Mouse (Mus musculus): Measurements from ENCODE around the gene Crot. TPM values are rescaled to one million over a fixed set of nuclear protein-coding genes. Genes with fewer than 3 reads are reported as not detected.

The Crot gene
- total RNA-seq, 1 experiment, result 14.4 TPM

DNA sequence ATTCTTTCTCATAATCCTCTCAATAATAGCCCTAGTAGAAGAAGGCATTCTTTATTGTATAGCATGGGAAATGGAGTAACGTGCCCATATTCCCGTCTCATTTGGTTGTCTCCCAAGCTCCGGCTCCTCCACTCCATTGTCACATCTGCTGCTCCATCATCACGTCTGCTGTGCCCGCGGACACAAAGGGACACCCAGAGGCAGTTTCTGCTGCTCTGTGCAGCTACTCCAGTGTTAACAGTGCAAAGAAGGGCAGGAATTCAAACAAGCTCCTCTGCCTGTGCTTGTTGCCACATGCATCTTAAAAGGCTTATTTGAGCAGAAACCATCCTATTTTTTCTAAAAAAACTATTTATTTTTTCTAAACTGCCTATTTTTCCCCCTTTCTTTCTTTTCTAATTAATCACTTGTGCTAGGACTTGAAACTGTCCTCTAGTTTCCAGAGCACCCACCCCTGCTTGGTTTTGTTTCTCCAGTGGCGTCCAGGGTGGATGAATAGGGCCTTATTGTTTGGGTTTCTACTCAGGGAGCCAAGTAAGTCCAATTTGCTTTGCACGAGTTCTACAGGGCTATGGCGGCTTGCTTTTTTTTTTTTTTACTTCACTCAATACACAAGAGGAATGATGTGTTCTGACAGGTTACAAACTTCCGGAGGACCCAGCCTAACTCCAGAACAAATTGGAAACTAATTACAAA is 45.7 kb upstream of the Crot start:
- no peak for DNase-seq (ENCODE audit: low read depth, low spot score)
- Histone ChIP-seq H3K4me1 (ENCODE audit: control insufficient read depth in 2 of 2, insufficient read depth in 2 of 2, low read length in 2 of 2, poor library complexity in 1 of 2) (no peaks in the 10 kb centered on the region), H3K9me3 (ENCODE audit: control insufficient read depth, insufficient read depth, low read depth, low read length) (no peaks in the 10 kb centered on the region), H3K36me3 (ENCODE audit: control insufficient read depth, insufficient read depth, low read length, poor library complexity, severe bottlenecking) (no peaks in the 10 kb centered on the region), H3K9ac (ENCODE audit: insufficient read depth, low read depth, low read length, poor library complexity, severe bottlenecking) (no peak overlapping the region), H3K4me3 (ENCODE audit: insufficient read depth in 1 of 2, low read depth in 1 of 2, low read length in 2 of 2, poor library complexity in 1 of 2, severe bottlenecking in 1 of 2) (no peak overlapping the region), H3K27ac (ENCODE audit: insufficient read depth, low read depth, low read length, poor library complexity, severe bottlenecking) (no peak overlapping the region)
- in situ Hi-C loops (cut with MboI; ENCODE audit: low sequenced_read_pairs in 2 of 2, unreplicated experiment in 2 of 2), result no loop called here
- TF ChIP-seq HCFC1 (IDR thresholded peaks at IDR 0.05; ENCODE audit: borderline replicate concordance, insufficient read depth, low read length) (no peak), ZNF384 (IDR thresholded peaks at IDR 0.05; ENCODE audit: low read depth, low read length) (no peak), CHD2 (IDR thresholded peaks at IDR 0.05; ENCODE audit: low read depth, low read length) (no peak), ZC3H11A (IDR thresholded peaks at IDR 0.05; ENCODE audit: borderline replicate concordance, low read depth, low read length) (no peak), MAFK (IDR thresholded peaks at IDR 0.05; ENCODE audit: insufficient read depth, low read depth, low read length) (no peak)

DNA sequence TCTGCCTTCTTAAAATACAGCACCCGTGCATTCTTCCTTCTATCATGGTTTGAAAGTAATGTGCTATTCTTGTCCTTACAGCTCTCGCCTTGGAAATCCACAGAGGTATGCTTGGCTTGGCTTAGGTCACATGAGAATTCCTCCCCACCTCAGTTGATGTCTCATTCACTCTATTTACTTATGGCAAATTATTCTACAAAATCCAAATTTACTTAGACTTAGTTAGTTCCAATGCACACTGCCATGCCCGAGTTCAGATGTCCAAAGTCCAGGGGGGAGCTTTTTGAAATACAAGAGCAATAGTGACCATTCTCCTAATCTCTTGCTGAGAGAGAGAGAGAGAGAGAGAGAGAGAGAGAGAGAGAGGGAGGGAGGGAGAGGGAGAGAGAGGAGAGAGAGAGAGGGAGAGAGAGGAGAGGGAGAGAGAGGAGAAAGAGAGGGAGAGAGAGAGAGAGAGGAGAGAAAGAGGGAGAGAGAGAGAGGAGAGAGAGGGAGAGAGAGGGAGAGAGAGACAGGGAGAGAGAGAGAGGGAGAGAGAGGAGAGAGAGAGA is 43.6 kb upstream of the Crot start:
- no peak overlapping the region for H3K9ac ChIP-seq (ENCODE audit: insufficient read depth, low read depth, low read length, poor library complexity, severe bottlenecking)
- no peaks in the 10 kb centered on the region for H3K36me3 ChIP-seq (ENCODE audit: control insufficient read depth, insufficient read depth, low read length, poor library complexity, severe bottlenecking)
- H3K4me3 ChIP-seq (ENCODE audit: insufficient read depth in 1 of 2, low read depth in 1 of 2, low read length in 2 of 2, poor library complexity in 1 of 2, severe bottlenecking in 1 of 2), result no peak overlapping the region
- H3K27ac ChIP-seq (ENCODE audit: insufficient read depth, low read depth, low read length, poor library complexity, severe bottlenecking), result no peak overlapping the region
- H3K9me3 ChIP-seq (ENCODE audit: control insufficient read depth, insufficient read depth, low read depth, low read length), result no peaks in the 10 kb centered on the region
- in situ Hi-C loops (cut with MboI; ENCODE audit: low sequenced_read_pairs in 2 of 2, unreplicated experiment in 2 of 2), result no loop called here
- no peaks in the 10 kb centered on the region for H3K4me1 ChIP-seq (ENCODE audit: control insufficient read depth in 2 of 2, insufficient read depth in 2 of 2, low read length in 2 of 2, poor library complexity in 1 of 2)
- no peak for DNase-seq (ENCODE audit: low read depth, low spot score)
- TF ChIP-seq CHD2 (IDR thresholded peaks at IDR 0.05; ENCODE audit: low read depth, low read length) (no peak), ZNF384 (IDR thresholded peaks at IDR 0.05; ENCODE audit: low read depth, low read length) (no peak), HCFC1 (IDR thresholded peaks at IDR 0.05; ENCODE audit: borderline replicate concordance, insufficient read depth, low read length) (no peak), MAFK (IDR thresholded peaks at IDR 0.05; ENCODE audit: insufficient read depth, low read depth, low read length) (no peak), ZC3H11A (IDR thresholded peaks at IDR 0.05; ENCODE audit: borderline replicate concordance, low read depth, low read length) (no peak)

DNA sequence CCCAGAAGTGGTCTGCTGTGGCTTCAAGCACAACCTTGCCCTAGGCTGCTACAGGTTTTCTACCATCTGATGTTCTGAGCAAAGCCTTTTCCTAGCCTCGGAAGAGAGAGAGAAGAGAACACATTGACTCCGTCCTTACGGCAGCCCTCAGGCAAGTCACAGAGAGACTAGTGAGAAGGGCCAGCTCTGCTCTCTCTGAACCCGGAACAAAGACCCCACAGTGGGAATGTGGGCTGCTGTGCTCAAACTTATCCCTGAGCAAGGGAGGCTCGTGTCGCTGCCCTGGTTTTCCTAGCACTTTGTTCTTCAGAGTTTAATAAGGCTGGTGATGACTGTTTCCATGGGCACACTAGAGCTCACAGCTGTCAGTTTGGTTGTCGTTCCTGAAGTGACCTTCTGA is 42.9 kb upstream of the Crot start:
- Histone ChIP-seq H3K9ac (ENCODE audit: insufficient read depth, low read depth, low read length, poor library complexity, severe bottlenecking) (no peak overlapping the region), H3K4me3 (ENCODE audit: insufficient read depth in 1 of 2, low read depth in 1 of 2, low read length in 2 of 2, poor library complexity in 1 of 2, severe bottlenecking in 1 of 2) (no peak overlapping the region), H3K27ac (ENCODE audit: insufficient read depth, low read depth, low read length, poor library complexity, severe bottlenecking) (no peak overlapping the region), H3K4me1 (ENCODE audit: control insufficient read depth in 2 of 2, insufficient read depth in 2 of 2, low read length in 2 of 2, poor library complexity in 1 of 2) (no peaks in the 10 kb centered on the region), H3K36me3 (ENCODE audit: control insufficient read depth, insufficient read depth, low read length, poor library complexity, severe bottlenecking) (no peaks in the 10 kb centered on the region), H3K9me3 (ENCODE audit: control insufficient read depth, insufficient read depth, low read depth, low read length) (no peaks in the 10 kb centered on the region)
- in situ Hi-C loops (cut with MboI; ENCODE audit: low sequenced_read_pairs in 2 of 2, unreplicated experiment in 2 of 2), result no loop called here
- no peak for DNase-seq (ENCODE audit: low read depth, low spot score)
- TF ChIP-seq ZC3H11A (IDR thresholded peaks at IDR 0.05; ENCODE audit: borderline replicate concordance, low read depth, low read length), result no peak

DNA sequence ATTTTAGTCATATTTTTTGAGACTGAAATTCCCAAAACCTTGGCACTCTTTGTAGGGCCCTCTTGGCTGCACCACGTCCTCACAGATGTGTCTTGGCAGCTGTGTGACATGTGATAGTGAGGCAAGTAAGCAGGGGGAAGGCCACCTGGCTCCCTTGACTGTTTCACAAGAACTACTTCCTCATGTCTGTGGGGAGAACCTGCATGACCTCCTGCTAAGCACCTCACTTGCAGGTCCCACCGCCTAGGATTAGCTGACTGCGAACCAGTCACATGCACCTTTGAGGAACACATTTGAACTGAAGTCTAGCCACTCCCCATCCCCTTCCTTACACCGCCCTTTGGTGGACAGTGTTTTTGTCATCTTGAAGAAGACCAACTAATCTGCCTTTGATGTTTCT is 40.2 kb upstream of the Crot start:
- Histone ChIP-seq H3K27ac (ENCODE audit: insufficient read depth, low read depth, low read length, poor library complexity, severe bottlenecking) (no peak overlapping the region), H3K36me3 (ENCODE audit: control insufficient read depth, insufficient read depth, low read length, poor library complexity, severe bottlenecking) (no peaks in the 10 kb centered on the region), H3K9me3 (ENCODE audit: control insufficient read depth, insufficient read depth, low read depth, low read length) (no peaks in the 10 kb centered on the region), H3K4me1 (ENCODE audit: control insufficient read depth in 2 of 2, insufficient read depth in 2 of 2, low read length in 2 of 2, poor library complexity in 1 of 2) (no peaks in the 10 kb centered on the region), H3K9ac (ENCODE audit: insufficient read depth, low read depth, low read length, poor library complexity, severe bottlenecking) (no peak overlapping the region), H3K4me3 (ENCODE audit: insufficient read depth in 1 of 2, low read depth in 1 of 2, low read length in 2 of 2, poor library complexity in 1 of 2, severe bottlenecking in 1 of 2) (no peak overlapping the region)
- in situ Hi-C loops (cut with MboI; ENCODE audit: low sequenced_read_pairs in 2 of 2, unreplicated experiment in 2 of 2), result no loop called here
- DNase-seq (ENCODE audit: low read depth, low spot score), result no peak
- no peak for TF ChIP-seq ZNF384 (IDR thresholded peaks at IDR 0.05; ENCODE audit: low read depth, low read length)
- TF ChIP-seq HCFC1 (IDR thresholded peaks at IDR 0.05; ENCODE audit: borderline replicate concordance, insufficient read depth, low read length), result no peak
- TF ChIP-seq CHD2 (IDR thresholded peaks at IDR 0.05; ENCODE audit: low read depth, low read length), result no peak
- no peak for TF ChIP-seq MAFK (IDR thresholded peaks at IDR 0.05; ENCODE audit: insufficient read depth, low read depth, low read length)
- TF ChIP-seq ZC3H11A (IDR thresholded peaks at IDR 0.05; ENCODE audit: borderline replicate concordance, low read depth, low read length), result no peak

DNA sequence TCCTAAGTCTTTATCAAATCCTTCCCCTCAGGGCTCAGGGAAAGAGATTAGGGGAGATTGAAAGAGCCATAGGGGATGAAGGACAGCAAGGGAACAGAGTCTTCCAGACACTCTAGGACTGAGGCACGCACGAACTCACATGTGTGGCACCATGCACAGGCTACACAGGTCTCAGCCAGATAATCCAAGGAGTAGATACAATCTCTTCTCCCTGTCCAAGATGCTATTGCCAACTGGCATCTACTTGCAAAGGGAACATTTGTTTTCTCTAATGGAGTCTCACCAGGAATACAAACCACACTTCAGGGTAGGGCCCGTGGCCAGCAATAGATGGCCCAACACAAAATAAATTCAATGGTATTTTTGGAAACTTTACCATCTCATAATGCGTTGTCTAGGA is 38.3 kb upstream of the Crot start:
- DNase-seq (ENCODE audit: low read depth, low spot score), result no peak
- no peaks in the 10 kb centered on the region for H3K4me1 ChIP-seq (ENCODE audit: control insufficient read depth in 2 of 2, insufficient read depth in 2 of 2, low read length in 2 of 2, poor library complexity in 1 of 2)
- no peaks in the 10 kb centered on the region for H3K9me3 ChIP-seq (ENCODE audit: control insufficient read depth, insufficient read depth, low read depth, low read length)
- H3K4me3 ChIP-seq (ENCODE audit: insufficient read depth in 1 of 2, low read depth in 1 of 2, low read length in 2 of 2, poor library complexity in 1 of 2, severe bottlenecking in 1 of 2), result no peak overlapping the region
- H3K27ac ChIP-seq (ENCODE audit: insufficient read depth, low read depth, low read length, poor library complexity, severe bottlenecking), result no peak overlapping the region
- no peak for TF ChIP-seq ZNF384 (IDR thresholded peaks at IDR 0.05; ENCODE audit: low read depth, low read length)
- TF ChIP-seq ZC3H11A (IDR thresholded peaks at IDR 0.05; ENCODE audit: borderline replicate concordance, low read depth, low read length), result no peak
- no peak for TF ChIP-seq HCFC1 (IDR thresholded peaks at IDR 0.05; ENCODE audit: borderline replicate concordance, insufficient read depth, low read length)
- no peak for TF ChIP-seq MAFK (IDR thresholded peaks at IDR 0.05; ENCODE audit: insufficient read depth, low read depth, low read length)
- TF ChIP-seq CHD2 (IDR thresholded peaks at IDR 0.05; ENCODE audit: low read depth, low read length), result no peak
- H3K9ac ChIP-seq (ENCODE audit: insufficient read depth, low read depth, low read length, poor library complexity, severe bottlenecking), result no peak overlapping the region
- in situ Hi-C loops (cut with MboI; ENCODE audit: low sequenced_read_pairs in 2 of 2, unreplicated experiment in 2 of 2), result no loop called here
- no peaks in the 10 kb centered on the region for H3K36me3 ChIP-seq (ENCODE audit: control insufficient read depth, insufficient read depth, low read length, poor library complexity, severe bottlenecking)
